Comparison of ENCODE assay signal across 13 mouse cellular contexts in genomic region chr17:50117461-50117860, GRCm38 (mm10).
"Had no signal": no experiment of that assay in that cellular context is flagged by ENCODE, and none has a peak within 500 bp of the region (broad histone marks: within the 10 kb centered on the region; RNA-seq: fewer than 3 reads in every experiment).

No protein-coding gene starts in this region.

- H3K9ac ChIP-seq: limb, embryonic 13.5 days; liver, embryonic 15.5 days; midbrain, embryonic 12.5 days; neural tube, embryonic 13.5 days had no signal

- H3K36me3 ChIP-seq: limb, embryonic 13.5 days; liver, embryonic 15.5 days; midbrain, embryonic 12.5 days; neural tube, embryonic 13.5 days had no signal

- H3K4me3 ChIP-seq: limb, embryonic 13.5 days; liver, embryonic 15.5 days; megakaryocyte, embryonic 14.5 days; midbrain, embryonic 12.5 days; neural tube, embryonic 13.5 days had no signal

- H3K4me2 ChIP-seq: limb, embryonic 13.5 days; liver, embryonic 11.5 days; liver, embryonic 15.5 days; midbrain, embryonic 12.5 days; neural tube, embryonic 13.5 days had no signal

- H3K27ac ChIP-seq: kidney, postnatal 0 days; limb, embryonic 13.5 days; liver, embryonic 15.5 days; midbrain, embryonic 12.5 days; neural tube, embryonic 13.5 days had no signal

- DNase-seq: lung, adult 2 months; lung, postnatal 36 days; right cerebral cortex, postnatal 4 days; thymus, postnatal 4 days had no signal

- H3K9me3 ChIP-seq: limb, embryonic 13.5 days; liver, embryonic 15.5 days; neural tube, embryonic 13.5 days had no signal

- ATAC-seq: lung, postnatal 0 days; midbrain, embryonic 16.5 days had no signal

- H3K27me3 ChIP-seq: limb, embryonic 13.5 days; neural tube, embryonic 13.5 days had no signal

- H3K4me1 ChIP-seq: limb, embryonic 13.5 days; midbrain, embryonic 12.5 days had no signal
